Mouse (Mus musculus) brain, embryonic 14.5 days (tissue): ENCODE results near the gene Nlrp1b.

Experiments
- CTCF ChIP-seq: fragments of 200-500 bp; IDR thresholded peaks from 2 replicates; pipeline ENCODE4 v1.5.1; 2012; ENCODE audit warnings: inconsistent platforms, mild to moderate bottlenecking, moderate library complexity, borderline replicate concordance; ENCODE audit not compliant: insufficient read depth, insufficient read length; ENCODE audit errors: extremely low read depth
- POLR2A ChIP-seq: fragments of 200-500 bp; IDR thresholded peaks from 2 replicates; pipeline ENCODE4 v1.6.1; 2012; ENCODE audit warnings: mild to moderate bottlenecking, inconsistent platforms, borderline replicate concordance; ENCODE audit not compliant: poor library complexity, insufficient read depth, insufficient read length, severe bottlenecking; ENCODE audit errors: extremely low read depth

DNA sequence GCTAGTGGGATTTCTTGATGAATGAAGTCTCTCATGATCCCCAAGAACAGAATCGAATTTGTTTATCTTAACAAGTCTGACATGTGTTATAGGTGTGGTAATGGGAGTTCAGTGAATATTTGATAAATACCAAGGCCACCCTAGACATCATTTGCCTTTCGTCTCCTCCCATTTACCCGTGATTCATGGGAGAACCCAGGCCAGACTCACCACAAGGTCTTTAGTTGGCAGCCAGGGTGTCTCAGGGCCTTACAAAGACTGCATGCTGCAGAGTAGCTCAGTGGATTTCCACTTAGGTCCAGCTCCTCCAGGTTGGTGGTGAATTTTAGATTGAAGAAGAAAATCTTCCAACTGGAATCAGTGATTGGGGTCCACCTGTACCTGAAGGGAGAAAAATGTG, 30.5 kb upstream of the Nlrp1b start:
- TF ChIP-seq CTCF (no peak), POLR2A (no peak)
